Mouse (Mus musculus): ENCODE results near the gene Mrpl43. TPM values are rescaled to one million over a fixed set of nuclear protein-coding genes. Genes with fewer than 3 reads are reported as not detected.

The Mrpl43 gene
- total and polyA plus RNA-seq, 3 experiments = 63.5 to 75.1 (median 72.7) TPM

GRCm38 (mm10) chr19:45012219-45012618 lies 6.0 kb upstream of the Mrpl43 start:
- no peak overlapping the region for H3K9ac ChIP-seq (ENCODE audit: insufficient read depth, low read depth)
- no peak for DNase-seq (ENCODE audit: extremely low read depth)
- H3K36me3 ChIP-seq (replicated peaks in 1 of 2; ENCODE audit: control insufficient read depth in 1 of 2, insufficient read depth in 1 of 2, low read length in 1 of 2) = peaks cover 28 to 58% of the 10 kb centered on the region in 2 experiments
- peaks cover 12% of the 10 kb centered on the region; the same call in 1 of the 2 replicates for H3K79me2 ChIP-seq (replicated peaks; ENCODE audit: control insufficient read depth, extremely low read depth, insufficient read depth, poor library complexity, severe bottlenecking)
- H3K27ac ChIP-seq (ENCODE audit: insufficient read depth, low read depth) = no peak overlapping the region
- H3K4me1 ChIP-seq (ENCODE audit: control insufficient read depth in 1 of 2, insufficient read depth in 2 of 2) = peaks cover 25 to 61% of the 10 kb centered on the region in 2 experiments
- no peak overlapping the region for H3K4me2 ChIP-seq (ENCODE audit: insufficient read depth, low read depth, poor library complexity, severe bottlenecking)
- dilution Hi-C loops (cut with MboI; ENCODE audit: extremely low pct_ligation_motif_present, extremely low pct_unique_long_range_greater_than_20kb, low sequenced_read_pairs) = no loop called here
- in situ Hi-C loops (cut with MboI; ENCODE audit: low pct_ligation_motif_present, low pct_unique_long_range_greater_than_20kb, low sequenced_read_pairs) = no loop called here
- H3K9me3 ChIP-seq (replicated peaks; ENCODE audit: low read length) = no peaks in the 10 kb centered on the region
- no peak for TF ChIP-seq ZNF384 (IDR thresholded peaks at IDR 0.05; ENCODE audit: low read depth, low read length)
- TF ChIP-seq E2F4 (IDR thresholded peaks at IDR 0.05; ENCODE audit: insufficient replicate concordance, low read depth, low read length) = no peak
- TF ChIP-seq PAX5 (IDR thresholded peaks at IDR 0.05; ENCODE audit: low read length) = no peak
- TF ChIP-seq IRF4 (IDR thresholded peaks at IDR 0.05; ENCODE audit: low read depth, low read length) = no peak
- no peak for TF ChIP-seq CTCF (conservative IDR thresholded peaks at IDR 0.05 in 1 of 2, IDR thresholded peaks at IDR 0.05 in 1 of 2; ENCODE audit: low read depth in 2 of 2, low read length in 2 of 2)
- no peak for TF ChIP-seq NELFE (IDR thresholded peaks at IDR 0.05; ENCODE audit: low read depth, low read length)
- no peak for TF ChIP-seq MAZ (IDR thresholded peaks at IDR 0.05; ENCODE audit: low read depth, low read length)
- no peak for TF ChIP-seq JUN (IDR thresholded peaks at IDR 0.05; ENCODE audit: insufficient read depth, low read depth, low read length)
- no peak for TF ChIP-seq RCOR1 (conservative IDR thresholded peaks at IDR 0.05; ENCODE audit: low read depth, low read length)
- TF ChIP-seq HCFC1 (IDR thresholded peaks at IDR 0.05; ENCODE audit: low read depth, low read length) = no peak
- TF ChIP-seq ZC3H11A (IDR thresholded peaks at IDR 0.05; ENCODE audit: low read depth, low read length) = no peak
- TF ChIP-seq POLR2AphosphoS2 (IDR thresholded peaks at IDR 0.05; ENCODE audit: low read depth, low read length) = no peak
- TF ChIP-seq EP300 (IDR thresholded peaks at IDR 0.05; ENCODE audit: low read length) = no peak
- TF ChIP-seq MXI1 (IDR thresholded peaks at IDR 0.05; ENCODE audit: low read depth, low read length) = no peak
- TF ChIP-seq MAFK (IDR thresholded peaks at IDR 0.05; ENCODE audit: insufficient replicate concordance, low read length) = no peak
- no peak overlapping the region for H3K4me3 ChIP-seq (replicated peaks in 1 of 3; ENCODE audit: low read depth in 2 of 3, low read length in 2 of 3, poor library complexity in 1 of 3)
- H3K27me3 ChIP-seq (replicated peaks) = peaks cover 5% of the 10 kb centered on the region

GRCm38 (mm10) chr19:45010646-45011045 lies 4.4 kb upstream of the Mrpl43 start:
- in situ Hi-C loops (cut with MboI; ENCODE audit: low pct_ligation_motif_present, low pct_unique_long_range_greater_than_20kb, low sequenced_read_pairs) = no loop called here
- Histone ChIP-seq H3K79me2 (replicated peaks; ENCODE audit: control insufficient read depth, extremely low read depth, insufficient read depth, poor library complexity, severe bottlenecking) (peaks cover 19% of the 10 kb centered on the region), H3K4me2 (ENCODE audit: insufficient read depth, low read depth, poor library complexity, severe bottlenecking) (no peak overlapping the region), H3K36me3 (replicated peaks in 1 of 2; ENCODE audit: control insufficient read depth in 1 of 2, insufficient read depth in 1 of 2, low read length in 1 of 2) (peaks cover 28 to 59% of the 10 kb centered on the region in 2 experiments), H3K27me3 (replicated peaks) (no peaks in the 10 kb centered on the region), H3K9ac (ENCODE audit: insufficient read depth, low read depth) (no peak overlapping the region), H3K4me1 (ENCODE audit: control insufficient read depth in 1 of 2, insufficient read depth in 2 of 2) (peaks cover 26 to 50% of the 10 kb centered on the region in 2 experiments), H3K9me3 (replicated peaks; ENCODE audit: low read length) (no peaks in the 10 kb centered on the region), H3K27ac (ENCODE audit: insufficient read depth, low read depth) (no peak overlapping the region), H3K4me3 (replicated peaks in 1 of 3; ENCODE audit: low read depth in 2 of 3, low read length in 2 of 3, poor library complexity in 1 of 3) (no peak overlapping the region)
- DNase-seq (ENCODE audit: extremely low read depth) = no peak
- dilution Hi-C loops (cut with MboI; ENCODE audit: extremely low pct_ligation_motif_present, extremely low pct_unique_long_range_greater_than_20kb, low sequenced_read_pairs) = no loop called here
- TF ChIP-seq MAFK (IDR thresholded peaks at IDR 0.05; ENCODE audit: insufficient replicate concordance, low read length) (no peak), POLR2AphosphoS2 (IDR thresholded peaks at IDR 0.05; ENCODE audit: low read depth, low read length) (no peak)

Data from CH12.LX (cell line).